Mouse (Mus musculus) stomach, postnatal 0 days (tissue): ENCODE data around the gene Snrnp70. TPM values are rescaled to one million over a fixed set of nuclear protein-coding genes. Genes with fewer than 3 reads are reported as not detected.

ENCODE experiments used
- ATAC-seq: fragments of 200-750 bp; cut with Nextera tagmentation; 2 replicates; pipeline ENCODE4 v1.8.0; 2017; ENCODE audit not compliant: low FRiP score, low TSS enrichment
- DNase-seq: peaks from one replicate; pipeline ENCODE4 v3.0.0-alpha.2; 2016; ENCODE audit warnings: low spot score
- H3K27ac ChIP-seq: fragments of 300-500 bp; sonication (generic); replicated peaks from 2 replicates; pipeline ENCODE4 v1.5.1; 2014; ENCODE audit warnings: mild to moderate bottlenecking, control low read depth
- H3K27me3 ChIP-seq: fragments of 300-500 bp; sonication (generic); 2 replicates; pipeline ENCODE4 v1.6.1; 2014; ENCODE audit warnings: low read length; ENCODE audit not compliant: control insufficient read depth, insufficient read depth
- H3K36me3 ChIP-seq: fragments of 300-500 bp; sonication (generic); 2 replicates; pipeline ENCODE4 v1.6.1; 2014; ENCODE audit warnings: low read length, mixed read lengths; ENCODE audit not compliant: control insufficient read depth, insufficient read depth
- H3K4me1 ChIP-seq: fragments of 300-500 bp; sonication (generic); replicated peaks from 2 replicates; pipeline ENCODE4 v1.6.1; 2014; ENCODE audit warnings: antibody characterized with exemption; ENCODE audit not compliant: control insufficient read depth, insufficient read depth
- H3K4me2 ChIP-seq: fragments of 300-500 bp; sonication (generic); replicated peaks from 2 replicates; pipeline ENCODE4 v1.6.1; 2014; ENCODE audit warnings: low read depth, mild to moderate bottlenecking, control low read depth, moderate library complexity
- H3K4me3 ChIP-seq: fragments of 300-500 bp; sonication (generic); 2 replicates; pipeline ENCODE4 v1.5.1; 2014; ENCODE audit warnings: low read depth, low read length, control low read depth
- H3K9ac ChIP-seq: fragments of 300-500 bp; sonication (generic); 2 replicates; pipeline ENCODE4 v1.6.1; 2014; ENCODE audit warnings: mild to moderate bottlenecking, low read length, control low read depth, mixed read lengths
- H3K9me3 ChIP-seq: fragments of 300-500 bp; sonication (generic); 2 replicates; pipeline ENCODE4 v1.6.1; 2016; ENCODE audit warnings: low read length; ENCODE audit not compliant: control insufficient read depth
- CTCF ChIP-seq: IDR thresholded peaks from 2 replicates; pipeline ENCODE4 v1.5.1; 2016; ENCODE audit warnings: antibody characterized with exemption, low read depth, mild to moderate bottlenecking, moderate library complexity
- EP300 ChIP-seq: optimal IDR thresholded peaks from 2 replicates; pipeline ENCODE3; 2016; ENCODE audit warnings: antibody characterized with exemption
- WGBS: fragments of 180-500 bp; shearing (Covaris S2); extraction: QIAGEN DNeasy Blood & Tissue Kit; methylation state at CpG from one replicate; pipeline ENCODE4 v1.1.7; 2014; 5-methylcytosine and 5-hydroxymethylcytosine counted together
- polyA plus RNA-seq: library from polyadenylated mRNA; unstranded; fragments of >200 nt; fragmentation: Nextera tagmentation; extraction: Ambion mirVana; gene quantifications from 2 replicates; pipeline ENCODE4 v1.2.1, GENCODE M21; 2015

The Snrnp70 gene
- polyA plus RNA-seq, 1 experiment from 2014 or later, result 78.8 TPM

DNA sequence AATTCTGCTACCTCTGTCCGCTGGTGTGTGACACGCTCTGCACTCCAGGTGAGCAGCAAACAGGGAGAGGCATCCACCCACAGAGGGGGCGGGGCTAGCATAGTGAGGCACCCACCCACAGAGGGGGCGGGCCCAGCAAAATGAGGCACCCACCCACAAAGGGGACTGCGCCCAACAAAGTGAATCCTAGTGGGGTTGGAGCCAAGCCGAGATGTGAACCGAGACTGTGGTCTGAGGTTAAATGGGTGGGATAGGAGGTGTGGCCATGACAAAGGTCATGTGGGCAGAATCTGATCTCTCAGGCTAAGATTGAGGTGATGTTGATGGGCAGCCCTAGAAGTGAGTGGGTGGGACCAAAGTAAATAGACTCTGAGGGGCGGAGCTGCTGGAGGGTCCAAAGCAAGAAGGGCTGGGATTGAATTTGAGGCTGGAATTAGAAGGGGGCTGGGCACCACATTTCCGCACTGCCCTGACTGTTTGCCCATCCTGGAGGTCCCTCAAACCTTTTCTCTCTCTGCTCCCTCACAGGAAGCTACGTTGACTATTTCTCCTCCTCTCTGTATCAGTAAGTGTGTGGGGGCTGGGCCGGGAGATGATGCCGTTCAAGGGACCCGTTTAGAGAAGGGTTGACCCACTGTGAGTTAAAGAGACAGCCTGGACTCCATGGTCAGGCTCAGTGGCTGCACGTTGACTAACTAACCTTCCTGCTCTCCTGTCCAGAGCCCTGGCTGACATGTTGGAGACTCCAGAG, 57.2 kb downstream of the Snrnp70 start:
- 0 out of 2 replicates have a peak, but pooled peaks have one; percentile 9 for ATAC-seq
- Histone ChIP-seq H3K27ac (peak overlapping the region; percentile 61), H3K9ac (no peak overlapping the region), H3K4me1 (peaks cover 22% of the 10 kb centered on the region; the same call in 1 of the 2 replicates), H3K9me3 (no peaks in the 10 kb centered on the region), H3K4me3 (no peak overlapping the region), H3K27me3 (no peaks in the 10 kb centered on the region), H3K36me3 (no peaks in the 10 kb centered on the region), H3K4me2 (peak overlapping the region; percentile 72)
- DNase-seq, result peak; percentile 89
- no peak for TF ChIP-seq CTCF
- TF ChIP-seq EP300, result no peak
- 4% methylated on average over 14 of the region's 14 CpGs for WGBS

DNA sequence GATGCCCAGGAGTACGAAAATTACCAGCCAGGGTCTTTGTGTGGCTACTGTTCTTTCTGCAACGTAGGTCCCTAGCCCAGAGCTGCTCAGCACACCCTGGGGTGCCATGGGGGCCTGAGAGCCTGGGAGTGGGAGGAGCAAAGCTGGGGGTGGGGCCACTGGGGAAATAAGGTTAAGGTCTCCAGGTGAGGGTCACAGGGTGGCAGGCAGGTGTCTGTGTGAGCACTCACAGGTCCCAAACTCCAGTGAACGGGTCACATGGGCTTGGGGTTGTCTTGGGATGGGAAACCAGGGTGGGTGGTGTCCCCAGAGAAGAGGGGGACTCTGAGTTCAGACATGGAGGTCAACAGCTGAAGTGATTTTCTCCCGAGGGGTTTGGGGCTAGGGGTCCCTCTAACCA, 58.1 kb downstream of the Snrnp70 start:
- WGBS, result 12% methylated on average over 4 of the region's 4 CpGs

DNA sequence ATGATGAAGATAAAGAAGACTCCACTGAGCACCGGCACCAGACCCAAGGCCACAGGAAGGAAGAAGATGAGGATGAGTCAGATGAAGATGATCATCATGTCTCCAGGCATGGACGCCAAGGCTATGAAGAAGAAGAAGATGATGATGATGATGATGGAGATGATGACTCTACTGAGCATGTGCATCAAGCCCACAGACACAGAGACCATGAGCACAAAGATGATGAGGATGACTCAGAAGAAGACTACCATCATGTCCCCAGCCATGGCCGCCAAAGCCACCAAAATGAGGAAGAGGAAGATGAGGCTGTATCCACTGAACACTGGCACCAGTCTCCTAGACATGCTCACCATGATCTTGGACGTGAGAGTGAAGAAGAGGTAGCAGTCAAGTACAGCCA, 59.2 kb downstream of the Snrnp70 start:
- Histone ChIP-seq H3K4me1 (peaks cover 25% of the 10 kb centered on the region), H3K4me3 (no peak overlapping the region), H3K36me3 (no peaks in the 10 kb centered on the region), H3K27me3 (no peaks in the 10 kb centered on the region), H3K4me2 (no peak overlapping the region), H3K9ac (no peak overlapping the region), H3K27ac (no peak overlapping the region), H3K9me3 (no peaks in the 10 kb centered on the region)
- DNase-seq (no peak), ATAC-seq (no peak)
- TF ChIP-seq CTCF (no peak), EP300 (no peak)
- 97% methylated on average over 4 of the region's 4 CpGs for WGBS

More for the DNA sequence above, 58.1 kb downstream of the Snrnp70 start:
- DNase-seq, result no peak
- Histone ChIP-seq H3K27ac (no peak overlapping the region), H3K36me3 (no peaks in the 10 kb centered on the region), H3K4me2 (0 out of 2 replicates have a peak overlapping the region, but pooled peaks have one; percentile 72), H3K4me1 (peaks cover 22% of the 10 kb centered on the region), H3K4me3 (no peak overlapping the region), H3K9ac (no peak overlapping the region), H3K27me3 (no peaks in the 10 kb centered on the region), H3K9me3 (no peaks in the 10 kb centered on the region)
- no peak for ATAC-seq
- no peak for TF ChIP-seq EP300

DNA sequence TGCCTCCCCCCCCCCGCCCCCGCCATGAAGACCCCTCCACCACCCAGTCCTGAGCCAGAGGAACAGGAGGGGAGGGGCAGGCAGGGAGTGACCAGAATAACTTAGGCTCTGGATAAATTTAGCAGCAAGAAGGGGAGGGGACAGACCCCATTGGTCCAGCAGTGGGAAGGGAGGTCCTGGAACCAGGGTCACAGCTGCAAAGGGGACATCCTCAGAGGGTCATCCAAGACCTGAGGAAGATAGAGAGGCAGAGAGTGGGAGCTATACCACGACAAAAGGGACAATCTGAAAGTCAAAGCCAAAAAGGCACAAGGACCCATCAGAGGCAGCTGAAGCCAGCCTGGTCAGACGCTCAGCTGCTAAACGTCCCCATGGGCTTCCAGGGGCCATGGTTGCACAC, 60.5 kb downstream of the Snrnp70 start, which contains the start of gene Hrc:
Gene Hrc, plus strand, starts transcription at position 235 of the 400 bp plus-strand sequence.
- no peaks in the 10 kb centered on the region for H3K36me3 ChIP-seq
- whole genome bisulfite sequencing, result 25% methylated on average over 5 of the region's 5 CpGs
- ATAC-seq (no peak), DNase-seq (no peak)
- peak within 1 kb of the TSS; percentile 35; the same call in 1 of the 2 replicates for H3K27ac ChIP-seq
- H3K4me3 ChIP-seq, result peak within 1 kb of the TSS; percentile 71; the same call in 1 of the 2 replicates
- no peaks in the 10 kb centered on the region for H3K9me3 ChIP-seq
- H3K4me2 ChIP-seq, result peak within 1 kb of the TSS; percentile 84
- no peaks in the 10 kb centered on the region for H3K27me3 ChIP-seq
- H3K9ac ChIP-seq, result no peak within 1 kb of the TSS; the same call in 1 of the 2 replicates
- peaks cover 17% of the 10 kb centered on the region for H3K4me1 ChIP-seq
- TF ChIP-seq EP300 (no peak), CTCF (no peak)

DNA sequence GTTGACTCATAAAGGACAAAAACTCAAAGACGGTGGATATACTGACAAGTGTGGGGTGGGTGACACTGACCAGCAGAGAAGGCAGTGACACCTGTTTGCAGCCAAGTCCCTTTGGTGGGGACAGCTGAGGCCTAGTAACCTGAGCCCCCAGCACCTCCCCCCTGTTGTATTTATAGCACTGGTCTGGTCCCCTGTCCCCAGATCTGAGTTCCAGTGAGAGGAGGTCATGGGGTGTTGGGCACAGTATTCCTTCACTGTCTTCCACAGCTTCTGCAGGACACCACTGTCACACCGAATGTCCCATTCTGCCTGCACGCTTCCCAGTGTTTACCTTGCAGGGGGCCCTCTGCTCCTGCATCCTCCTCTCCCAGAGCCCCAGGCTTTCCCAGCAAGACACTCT, 60.9 kb downstream of the Snrnp70 start:
- peaks cover 17% of the 10 kb centered on the region for H3K4me1 ChIP-seq
- H3K4me3 ChIP-seq, result no peak overlapping the region
- no peak overlapping the region for H3K27ac ChIP-seq
- H3K4me2 ChIP-seq, result no peak overlapping the region
- ATAC-seq, result no peak
- H3K36me3 ChIP-seq, result no peaks in the 10 kb centered on the region
- 19% methylated on average over 3 of the region's 3 CpGs for WGBS
- no peak for DNase-seq
- no peaks in the 10 kb centered on the region for H3K27me3 ChIP-seq
- H3K9me3 ChIP-seq, result no peaks in the 10 kb centered on the region
- no peak overlapping the region; the same call in 1 of the 2 replicates for H3K9ac ChIP-seq
- no peak for TF ChIP-seq EP300
- no peak for TF ChIP-seq CTCF

DNA sequence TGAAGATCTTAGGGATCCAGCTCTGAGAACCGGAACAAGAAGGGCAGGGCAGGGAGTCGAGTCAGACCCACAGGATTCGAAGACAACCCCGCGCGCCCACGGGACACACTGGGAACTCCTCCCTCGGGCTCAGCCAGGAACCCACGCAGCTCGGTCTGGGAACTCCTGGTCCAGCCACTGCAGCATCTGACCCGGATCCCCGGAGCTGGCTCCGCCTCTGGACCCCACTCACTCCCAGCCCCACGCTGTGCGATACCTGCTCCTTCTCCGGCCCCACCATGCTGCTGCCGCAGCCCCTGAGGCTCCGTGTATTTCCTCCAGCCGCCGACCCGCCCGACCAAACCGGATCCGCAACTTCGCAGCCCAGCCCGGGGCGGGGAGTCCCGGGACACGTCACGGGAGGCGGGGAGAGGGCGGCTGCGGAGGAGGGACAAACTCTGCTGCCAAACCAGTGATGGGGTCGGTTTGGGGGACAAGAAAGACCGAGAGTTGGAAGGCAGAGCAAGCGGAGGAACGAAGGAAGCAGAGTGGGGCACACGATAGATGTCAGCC, 62.0 kb downstream of the Snrnp70 start, which contains the start of gene Trpm4:
Gene Trpm4, minus strand, starts transcription at position 350 of the 552 bp plus-strand sequence.
- H3K27ac ChIP-seq, result peak within 1 kb of the TSS; percentile 91
- no peaks in the 10 kb centered on the region for H3K27me3 ChIP-seq
- H3K4me3 ChIP-seq, result peak within 1 kb of the TSS; percentile 71
- H3K4me2 ChIP-seq, result peak within 1 kb of the TSS; percentile 84
- under 1% methylated on average over 38 of the region's 38 CpGs for WGBS
- peak within 1 kb of the TSS; percentile 77 for H3K9ac ChIP-seq
- H3K9me3 ChIP-seq, result no peaks in the 10 kb centered on the region
- ATAC-seq, result peak; percentile 82
- H3K36me3 ChIP-seq, result no peaks in the 10 kb centered on the region
- DNase-seq, result peak; percentile 97
- peaks cover 11% of the 10 kb centered on the region for H3K4me1 ChIP-seq
- TF ChIP-seq CTCF (no peak), EP300 (no peak)
